Mouse (Mus musculus) C2C12 (cell line): Measurements from ENCODE around the gene Btg1.

Experiments
- CEBPB ChIP-seq: IDR thresholded peaks from one replicate; pipeline ENCODE4 v1.6.1; 2011; ENCODE audit warnings: low read depth, mild to moderate bottlenecking, control low read depth, moderate library complexity
- CTCF ChIP-seq: IDR thresholded peaks from one replicate; pipeline ENCODE4 v1.5.1; 2011; ENCODE audit not compliant: control insufficient read depth, insufficient read depth, insufficient read length
- FOSL1 ChIP-seq: IDR thresholded peaks from one replicate; pipeline ENCODE4 v1.8.0; 2011; ENCODE audit warnings: mild to moderate bottlenecking, low read length; ENCODE audit not compliant: poor library complexity, insufficient read depth, severe bottlenecking
- MAX ChIP-seq: IDR thresholded peaks from one replicate; pipeline ENCODE4 v1.6.1; 2011; ENCODE audit warnings: mild to moderate bottlenecking, control low read depth
- MYOD1 ChIP-seq: IDR thresholded peaks from one replicate; pipeline ENCODE4 v1.6.1; 2011; ENCODE audit warnings: low read depth; ENCODE audit not compliant: control insufficient read depth, insufficient read length
- MYOG ChIP-seq: IDR thresholded peaks from one replicate; pipeline ENCODE4 v1.6.1; 2011; ENCODE audit not compliant: control insufficient read depth, insufficient read length; ENCODE audit errors: extremely low read depth
- USF1 ChIP-seq: IDR thresholded peaks from one replicate; pipeline ENCODE4 v1.6.1; 2011; ENCODE audit warnings: low read depth, mild to moderate bottlenecking, control low read depth, moderate library complexity

DNA sequence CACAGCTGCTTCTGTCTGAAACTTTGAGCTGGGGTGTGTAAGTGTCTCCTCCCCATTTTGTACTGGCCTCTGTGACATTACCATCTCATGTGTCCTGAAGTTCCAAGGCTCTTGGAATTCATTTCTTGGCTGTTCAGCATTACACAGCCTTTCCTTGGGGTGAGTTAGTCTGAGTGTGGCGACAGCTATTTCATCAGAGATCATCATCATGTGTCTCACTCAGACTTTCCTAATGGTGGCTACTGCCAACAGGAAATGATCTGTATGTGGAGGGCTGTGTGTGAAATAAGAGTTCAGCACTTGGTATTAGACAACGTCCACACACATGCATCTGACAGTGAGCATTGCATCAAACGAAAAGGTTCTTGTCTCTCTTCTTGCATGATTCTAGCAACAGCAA is 39.4 kb downstream of the Btg1 start:
- TF ChIP-seq MAX (no peak), CTCF (no peak), USF1 (no peak), CEBPB (no peak), MYOD1 (no peak), FOSL1 (no peak), MYOG (no peak)
